In the genomic region with DNA sequence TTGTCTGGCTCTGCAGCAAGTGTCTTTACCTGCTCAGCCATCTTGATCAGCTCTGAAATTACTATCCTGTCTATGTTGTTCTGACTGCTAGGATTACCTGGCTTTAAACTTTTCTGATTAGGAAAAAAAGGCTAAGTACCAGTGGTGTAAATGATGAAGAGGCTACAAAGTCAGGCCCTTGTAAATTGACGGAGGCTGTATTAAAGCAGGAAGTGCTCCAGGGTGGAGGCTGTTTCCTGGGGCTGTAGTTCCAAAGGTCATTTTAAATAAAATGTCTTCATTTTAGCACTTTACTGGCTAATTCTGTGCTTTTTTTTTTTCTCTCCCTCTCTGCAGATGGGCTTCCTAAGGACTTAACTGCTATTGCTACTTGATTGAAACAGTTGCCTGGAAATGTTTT, we compare ENCODE assay signal across 27 mouse cellular contexts. TPM values are rescaled to one million over a fixed set of nuclear protein-coding genes. Genes with fewer than 3 reads are reported as not detected.
DNase-seq lines count a peak whose midpoint lies in the region; ATAC-seq and TF ChIP-seq lines count a peak whose summit lies in the region.
"Had no signal": no experiment of that assay in that cellular context is flagged by ENCODE, and none has a peak within 500 bp of the region (broad histone marks: within the 10 kb centered on the region; RNA-seq: fewer than 3 reads in every experiment).

No protein-coding gene starts in this region.

- no peaks in the 10 kb centered on the region for H3K27me3 ChIP-seq in heart, postnatal 0 days (ENCODE audit: control insufficient read depth, insufficient read depth, low read length)
- H3K27me3 ChIP-seq in heart, embryonic 10.5 days (ENCODE audit: insufficient read depth, poor library complexity, severe bottlenecking), result no peaks in the 10 kb centered on the region
- H3K27me3 ChIP-seq: embryonic facial prominence, embryonic 12.5 days; embryonic facial prominence, embryonic 15.5 days; hindbrain, embryonic 12.5 days; hindbrain, embryonic 15.5 days had no signal

- H3K9me3 ChIP-seq in heart, postnatal 0 days (replicated peaks; ENCODE audit: control insufficient read depth, low read length), result no peaks in the 10 kb centered on the region
- H3K9me3 ChIP-seq in heart, embryonic 10.5 days, result no peaks in the 10 kb centered on the region
- H3K9me3 ChIP-seq: embryonic facial prominence, embryonic 12.5 days; embryonic facial prominence, embryonic 15.5 days; hindbrain, embryonic 12.5 days; hindbrain, embryonic 15.5 days had no signal

- intact Hi-C loops in gastrocnemius, adult 2 months (cut with DNase I), result no loop called here
- intact Hi-C loops in left cerebral cortex, adult 2 months (cut with DNase I), result no loop called here

- peak overlapping the region; percentile 80 for H3K27ac ChIP-seq in gastrocnemius, adult 2 months
- H3K27ac ChIP-seq in heart, postnatal 0 days (ENCODE audit: low read depth), result peak overlapping the region; percentile 59
- H3K27ac ChIP-seq in heart, embryonic 10.5 days, result no peak overlapping the region
- H3K27ac ChIP-seq in left cerebral cortex, adult 2 months, result peak overlapping the region; percentile 4; the same call in 1 of the 2 replicates
- H3K27ac ChIP-seq: embryonic facial prominence, embryonic 12.5 days; embryonic facial prominence, embryonic 15.5 days; hindbrain, embryonic 12.5 days; hindbrain, embryonic 15.5 days had no signal

- WGBS in heart, postnatal 0 days, result 60% methylated on average over 1 of the region's 1 CpGs
- WGBS in heart, embryonic 10.5 days, result 79% methylated on average over 1 of the region's 1 CpGs
- 23% methylated on average over 1 of the region's 1 CpGs for WGBS in large intestine, adult 2 months

- H3K4me3 ChIP-seq in gastrocnemius, adult 2 months, result no peak overlapping the region
- no peak overlapping the region for H3K4me3 ChIP-seq in heart, postnatal 0 days (ENCODE audit: low read depth, low read length)
- H3K4me3 ChIP-seq in heart, embryonic 10.5 days, result no peak overlapping the region
- H3K4me3 ChIP-seq in left cerebral cortex, adult 2 months, result no peak overlapping the region
- H3K4me3 ChIP-seq: embryonic facial prominence, embryonic 12.5 days; embryonic facial prominence, embryonic 15.5 days; hindbrain, embryonic 12.5 days; hindbrain, embryonic 15.5 days had no signal

- H3K9ac ChIP-seq in heart, postnatal 0 days (replicated peaks; ENCODE audit: low read depth, low read length), result no peak overlapping the region
- H3K9ac ChIP-seq: embryonic facial prominence, embryonic 12.5 days; embryonic facial prominence, embryonic 15.5 days; forebrain, postnatal 0 days; hindbrain, embryonic 12.5 days; hindbrain, embryonic 15.5 days had no signal

- no peak for TF ChIP-seq EP300 in heart, postnatal 0 days (IDR thresholded peaks at IDR 0.05; ENCODE audit: low read depth)

- H3K4me1 ChIP-seq in heart, postnatal 0 days (ENCODE audit: control insufficient read depth, insufficient read depth), result peaks cover 4% of the 10 kb centered on the region; the same call in 1 of the 2 replicates
- no peaks in the 10 kb centered on the region for H3K4me1 ChIP-seq in heart, embryonic 10.5 days

- H3K36me3 ChIP-seq in heart, postnatal 0 days (replicated peaks; ENCODE audit: control insufficient read depth, insufficient read depth, low read length), result peaks cover 60% of the 10 kb centered on the region
- H3K36me3 ChIP-seq in heart, embryonic 10.5 days, result peaks cover 61% of the 10 kb centered on the region

- DNase-seq in gastrocnemius, adult 2 months, result no peak
- no peak for DNase-seq in gastrocnemius, adult 18-20 months (ENCODE audit: low spot score)
- no peak for DNase-seq in heart, postnatal 0 days (ENCODE audit: low spot score)
- DNase-seq in heart, embryonic 10.5 days (ENCODE audit: low spot score), result no peak
- no peak for DNase-seq in left cerebral cortex, adult 2 months (ENCODE audit: extremely low spot score in 1 of 2, low spot score in 2 of 2)
- no peak for DNase-seq in left cerebral cortex, adult 8-10 months (ENCODE audit: low spot score in 2 of 2)
- peak; percentile 42 for DNase-seq in large intestine, adult 2 months (ENCODE audit: low read depth, low spot score)
- DNase-seq in cerebellum, postnatal 36 days, result no peak
- DNase-seq: adrenal gland, adult 8-10 months; adrenal gland, postnatal 25 days; cerebellum, adult 18-20 months; cerebellum, adult 9-10 months; cerebellum, postnatal 14 days; forebrain, postnatal 0 days; gastrocnemius, postnatal 14 days; heart, adult 18-20 months; heart, postnatal 14 days; kidney, adult 11 months had no signal

- TF ChIP-seq CTCF in gastrocnemius, adult 2 months (IDR thresholded peaks at IDR 0.05), result no peak
- TF ChIP-seq CTCF in heart, postnatal 0 days (IDR thresholded peaks at IDR 0.05; ENCODE audit: low read depth), result no peak
- TF ChIP-seq CTCF in left cerebral cortex, adult 2 months (IDR thresholded peaks at IDR 0.05), result no peak

- H3K4me2 ChIP-seq in heart, postnatal 0 days (ENCODE audit: low read depth, low read length), result no peak overlapping the region
- H3K4me2 ChIP-seq: embryonic facial prominence, embryonic 12.5 days; embryonic facial prominence, embryonic 15.5 days; heart, embryonic 11.5 days; hindbrain, embryonic 12.5 days; hindbrain, embryonic 15.5 days had no signal

- no peak for ATAC-seq in heart, postnatal 0 days (ENCODE audit: insufficient read depth, low read depth)
- ATAC-seq: activated CD4-positive, CD25-positive, alpha-beta regulatory T cell, adult 4 months; forebrain, embryonic 14.5 days; forebrain, postnatal 0 days had no signal

RNA-seq across cellular contexts. Expression of gene Fam219b, which starts 5.4 kb away (rescaled TPM):
- total RNA-seq in gastrocnemius, adult 2 months (2021), result 1 to 10 TPM; 5.9 TPM
- 1 to 10 TPM; 5.6 to 6.3 TPM for total RNA-seq in gastrocnemius, adult 18-20 months (2021)
- total RNA-seq in heart, postnatal 0 days (2014; rRNA removed; ENCODE audit: low replicate concordance), result 4.5 and 9.2 TPM in 2 replicates
- polyA plus RNA-seq in heart, postnatal 0 days (2015; fragmentation: Nextera tagmentation; extraction: Ambion mirVana), result 8.0 and 8.8 TPM in 2 replicates
- 14.2 and 14.9 TPM in 2 replicates for polyA plus RNA-seq in heart, embryonic 10.5 days (2016; fragmentation: Nextera tagmentation; extraction: Ambion mirVana)
- total RNA-seq in left cerebral cortex, adult 2 months (2021), result 10 to 100 TPM; 18.1 to 21.6 TPM
- total RNA-seq in left cerebral cortex, adult 8-10 months (2022), result 10 to 100 TPM; 18.0 to 21.8 (median 20.4) TPM
- 3.0 and 4.0 TPM in 2 replicates for polyA plus RNA-seq in large intestine, adult 2 months (2012; rRNA removed)

RNA-seq across cellular contexts. Expression of gene Cox5a, which starts 10.9 kb away (rescaled TPM):
- total RNA-seq in gastrocnemius, adult 2 months (2021), result 1,000 to 10,000 TPM; 1,176 to 1,655 TPM
- total RNA-seq in gastrocnemius, adult 18-20 months (2021), result 1,000 to 10,000 TPM; 1,174 to 1,300 TPM
- 1,146 and 1,154 TPM in 2 replicates for total RNA-seq in heart, postnatal 0 days (2014; rRNA removed; ENCODE audit: low replicate concordance)
- 4,139 and 4,337 TPM in 2 replicates for polyA plus RNA-seq in heart, postnatal 0 days (2015; fragmentation: Nextera tagmentation; extraction: Ambion mirVana)
- 911 and 1,292 TPM in 2 replicates for polyA plus RNA-seq in heart, embryonic 10.5 days (2016; fragmentation: Nextera tagmentation; extraction: Ambion mirVana)
- 100 to 1,000 TPM; 374 to 440 TPM for total RNA-seq in left cerebral cortex, adult 2 months (2021)
- 100 to 1,000 TPM; 378 to 411 (median 394) TPM for total RNA-seq in left cerebral cortex, adult 8-10 months (2022)
- 594 and 647 TPM in 2 replicates for polyA plus RNA-seq in large intestine, adult 2 months (2012; rRNA removed)

RNA-seq across cellular contexts. Expression of gene Mpi, which starts 20.6 kb away (rescaled TPM):
- total RNA-seq in gastrocnemius, adult 2 months (2021), result 10 to 100 TPM; 67.6 to 97.7 TPM
- 10 to 100 TPM; 75.0 to 76.2 TPM for total RNA-seq in gastrocnemius, adult 18-20 months (2021)
- 130 TPM in 2 replicates for total RNA-seq in heart, postnatal 0 days (2014; rRNA removed; ENCODE audit: low replicate concordance)
- polyA plus RNA-seq in heart, postnatal 0 days (2015; fragmentation: Nextera tagmentation; extraction: Ambion mirVana), result 97.7 and 99.1 TPM in 2 replicates
- 80.6 and 102 TPM in 2 replicates for polyA plus RNA-seq in heart, embryonic 10.5 days (2016; fragmentation: Nextera tagmentation; extraction: Ambion mirVana)
- 10 to 100 TPM; 63.4 to 76.9 TPM for total RNA-seq in left cerebral cortex, adult 2 months (2021)
- total RNA-seq in left cerebral cortex, adult 8-10 months (2022), result 10 to 100 TPM; 64.0 to 74.0 (median 66.0) TPM
- polyA plus RNA-seq in large intestine, adult 2 months (2012; rRNA removed), result 160 and 177 TPM in 2 replicates

RNA-seq across cellular contexts. Expression of gene Rpp25, which starts 28.1 kb away (rescaled TPM):
- not detected for total RNA-seq in gastrocnemius, adult 2 months (2021)
- total RNA-seq in gastrocnemius, adult 18-20 months (2021), result not detected
- total RNA-seq in heart, postnatal 0 days (2014; rRNA removed; ENCODE audit: low replicate concordance), result 13.8 and 21.3 TPM in 2 replicates
- polyA plus RNA-seq in heart, postnatal 0 days (2015; fragmentation: Nextera tagmentation; extraction: Ambion mirVana), result 11.3 and 15.0 TPM in 2 replicates
- polyA plus RNA-seq in heart, embryonic 10.5 days (2016; fragmentation: Nextera tagmentation; extraction: Ambion mirVana), result 15.0 and 16.5 TPM in 2 replicates
- total RNA-seq in left cerebral cortex, adult 2 months (2021), result 10 to 100 TPM; 16.9 to 18.5 TPM
- 10 to 100 TPM; 16.0 to 19.5 (median 17.7) TPM for total RNA-seq in left cerebral cortex, adult 8-10 months (2022)
- polyA plus RNA-seq in large intestine, adult 2 months (2012; rRNA removed), result 1.5 and 1.6 TPM in 2 replicates
- total RNA-seq: common myeloid progenitor, adult 5-6 weeks; gastrocnemius, postnatal 14 days; hematopoietic stem cell, adult 5-6 weeks had no signal
- polyA plus RNA-seq: activated CD4-positive, CD25-positive, alpha-beta regulatory T cell, adult 4 months had no signal

RNA-seq across cellular contexts. Expression of gene Scamp2, which starts 28.8 kb away (rescaled TPM):
- 10 to 100 TPM; 39.6 to 46.4 TPM for total RNA-seq in gastrocnemius, adult 2 months (2021)
- 10 to 100 TPM; 41.8 to 43.1 TPM for total RNA-seq in gastrocnemius, adult 18-20 months (2021)
- total RNA-seq in heart, postnatal 0 days (2014; rRNA removed; ENCODE audit: low replicate concordance), result 42.1 and 91.7 TPM in 2 replicates
- 45.9 and 46.5 TPM in 2 replicates for polyA plus RNA-seq in heart, postnatal 0 days (2015; fragmentation: Nextera tagmentation; extraction: Ambion mirVana)
- polyA plus RNA-seq in heart, embryonic 10.5 days (2016; fragmentation: Nextera tagmentation; extraction: Ambion mirVana), result 53.5 and 53.9 TPM in 2 replicates
- 10 to 100 TPM; 19.8 to 22.3 TPM for total RNA-seq in left cerebral cortex, adult 2 months (2021)
- total RNA-seq in left cerebral cortex, adult 8-10 months (2022), result 10 to 100 TPM; 22.7 to 29.9 (median 27.9) TPM
- 218 and 247 TPM in 2 replicates for polyA plus RNA-seq in large intestine, adult 2 months (2012; rRNA removed)
